Mouse (Mus musculus) liver, embryonic 14.5 days (tissue): ENCODE results near the gene Jmjd1c.

Experiments
- CTCF ChIP-seq: IDR thresholded peaks from 2 replicates; pipeline ENCODE4 v1.5.1; 2016; ENCODE audit warnings: antibody characterized with exemption, low read depth, control low read depth
- EP300 ChIP-seq: IDR thresholded peaks from 2 replicates; pipeline ENCODE4 v1.6.1; 2016; ENCODE audit warnings: antibody characterized with exemption, low read depth

DNA sequence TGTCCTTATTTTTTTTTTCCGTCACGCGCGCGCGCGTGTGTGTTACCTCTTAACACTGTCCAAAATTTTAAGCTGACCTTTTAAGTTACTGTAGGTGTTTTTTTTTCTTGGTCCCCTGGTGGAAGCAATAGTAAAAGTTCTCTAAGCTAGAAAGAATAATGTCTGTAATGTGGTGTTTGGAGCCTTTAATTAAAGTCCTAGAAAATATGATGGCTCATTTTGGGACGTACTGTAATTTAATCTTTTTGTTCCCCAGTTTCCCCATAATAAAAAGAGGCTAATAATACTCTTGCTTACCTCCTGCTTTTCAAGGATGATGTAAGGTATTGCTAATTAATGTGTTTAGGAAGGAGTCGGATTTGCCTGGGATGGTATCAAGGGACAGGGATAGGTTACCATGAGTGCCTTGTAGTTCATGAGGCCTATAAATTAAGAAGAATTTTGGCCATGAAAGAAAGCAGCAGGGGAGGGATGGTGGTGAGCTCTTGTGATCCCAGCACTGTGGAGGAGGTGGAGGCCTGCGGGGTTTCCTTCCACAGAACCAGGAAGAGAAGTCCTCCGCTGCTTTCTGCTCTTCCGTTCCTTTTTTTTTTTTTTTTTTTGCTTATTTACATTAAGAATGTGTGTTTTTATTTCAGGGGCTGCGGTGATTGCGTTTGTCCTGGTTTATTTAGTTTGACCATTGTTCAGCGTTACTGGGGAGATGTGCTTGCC is 1.7 kb downstream of the Jmjd1c start:
- no peak for TF ChIP-seq CTCF
- TF ChIP-seq EP300 = no peak
